ENCODE assay signal across 8 mouse cellular contexts in genomic region chr2:91082844-91083243, GRCm38 (mm10). TPM values are rescaled to one million over a fixed set of nuclear protein-coding genes. Genes with fewer than 3 reads are reported as not detected.
DNase-seq lines count a peak whose midpoint lies in the region; ATAC-seq and TF ChIP-seq lines count a peak whose summit lies in the region.

No protein-coding gene starts in this region.

- H3K4me2 ChIP-seq in limb, embryonic 12.5 days, result no peak overlapping the region

- H3K9me3 ChIP-seq in limb, embryonic 12.5 days, result no peaks in the 10 kb centered on the region

- TF ChIP-seq POLR2A in cortical plate, adult 2 months (IDR thresholded peaks at IDR 0.05; ENCODE audit: extremely low read depth, insufficient read depth, low read length), result no peak

- 0 out of 2 replicates have a peak, but pooled peaks cover 10% of the 10 kb centered on the region for H3K27me3 ChIP-seq in limb, embryonic 12.5 days

- WGBS in limb, embryonic 12.5 days, result 62% methylated on average over 11 of the region's 11 CpGs

- ATAC-seq in limb, embryonic 12.5 days (ENCODE audit: insufficient number of reproducible peaks, insufficient read depth, low FRiP score, low TSS enrichment, low read depth), result no peak

- no peak for TF ChIP-seq CTCF in cortical plate, adult 2 months (IDR thresholded peaks at IDR 0.05; ENCODE audit: extremely low read depth, insufficient read depth, low read length)

- no peaks in the 10 kb centered on the region for H3K36me3 ChIP-seq in limb, embryonic 12.5 days

- H3K27ac ChIP-seq in cortical plate, adult 2 months (ENCODE audit: insufficient read depth, low read length), result peak overlapping the region; percentile 74
- 0 out of 2 replicates have a peak overlapping the region, but pooled peaks have one; percentile 8 for H3K27ac ChIP-seq in limb, embryonic 12.5 days

- peak; percentile 59 for DNase-seq in layer of hippocampus, adult 11-12 months (ENCODE audit: low spot score)
- no peak for DNase-seq in layer of hippocampus, adult 9-10 months (ENCODE audit: low spot score)
- peak; percentile 72 for DNase-seq in naive thymus-derived CD4-positive, alpha-beta T cell, adult 2 months (ENCODE audit: low read depth)
- no peak for DNase-seq in urinary bladder, postnatal 36 days (ENCODE audit: low spot score in 2 of 2)
- no peak for DNase-seq in Muller cell, postnatal 12 days (ENCODE audit: inconsistent ontology term)
- DNase-seq in layer of hippocampus, adult 8-10 months (ENCODE audit: low spot score in 2 of 2), result no peak

- H3K9ac ChIP-seq in limb, embryonic 12.5 days (replicated peaks), result 0 out of 2 replicates have a peak overlapping the region, but pooled peaks have one; percentile 19

- H3K4me3 ChIP-seq in cortical plate, adult 2 months (ENCODE audit: insufficient read depth, low read length), result no peak overlapping the region
- no peak overlapping the region for H3K4me3 ChIP-seq in limb, embryonic 12.5 days (replicated peaks)

- H3K4me1 ChIP-seq in cortical plate, adult 2 months (ENCODE audit: control insufficient read depth, insufficient read depth, low read length), result no peaks in the 10 kb centered on the region
- peaks cover 15% of the 10 kb centered on the region for H3K4me1 ChIP-seq in limb, embryonic 12.5 days (replicated peaks)

RNA-seq across cellular contexts. Expression of gene Spi1, which starts 0.7 kb away (rescaled TPM):
- polyA plus RNA-seq in cortical plate, adult 2 months (2012; rRNA removed), result 9.3 and 10.6 TPM in 2 replicates
- polyA plus RNA-seq in limb, embryonic 12.5 days (2016; fragmentation: Nextera tagmentation; extraction: Ambion mirVana), result 2.8 and 3.3 TPM in 2 replicates
- 10 to 100 TPM in 2 of 4 experiments, 1 to 10 TPM in 2; 3.8 to 17.2 (median 9.7) TPM for total RNA-seq in layer of hippocampus, adult 8-10 months (2022)

RNA-seq across cellular contexts. Expression of gene Slc39a13, which starts 12.6 kb away (rescaled TPM):
- polyA plus RNA-seq in cortical plate, adult 2 months (2012; rRNA removed), result 51.3 and 54.7 TPM in 2 replicates
- 45.2 and 49.0 TPM in 2 replicates for polyA plus RNA-seq in limb, embryonic 12.5 days (2016; fragmentation: Nextera tagmentation; extraction: Ambion mirVana)
- total RNA-seq in layer of hippocampus, adult 8-10 months (2022), result 10 to 100 TPM; 28.7 to 40.0 (median 33.1) TPM

RNA-seq across cellular contexts. Expression of gene Psmc3, which starts 29.0 kb away (rescaled TPM):
- polyA plus RNA-seq in cortical plate, adult 2 months (2012; rRNA removed), result 202 and 205 TPM in 2 replicates
- 350 and 352 TPM in 2 replicates for polyA plus RNA-seq in limb, embryonic 12.5 days (2016; fragmentation: Nextera tagmentation; extraction: Ambion mirVana)
- 100 to 1,000 TPM; 180 to 209 (median 206) TPM for total RNA-seq in layer of hippocampus, adult 8-10 months (2022)

RNA-seq across cellular contexts. Expression of gene Mybpc3, which starts 35.1 kb away (rescaled TPM):
- polyA plus RNA-seq in cortical plate, adult 2 months (2012; rRNA removed), result 0.89 and 0.98 TPM in 2 replicates
- 0.09 and 0.12 TPM in 2 replicates for polyA plus RNA-seq in limb, embryonic 12.5 days (2016; fragmentation: Nextera tagmentation; extraction: Ambion mirVana)
- under 1 TPM; 0.09 to 0.22 (median 0.16) TPM for total RNA-seq in layer of hippocampus, adult 8-10 months (2022)

RNA-seq across cellular contexts. Expression of gene Rapsn, which starts 47.4 kb away (rescaled TPM):
- polyA plus RNA-seq in cortical plate, adult 2 months (2012; rRNA removed), result 0.61 and 1.9 TPM in 2 replicates
- polyA plus RNA-seq in limb, embryonic 12.5 days (2016; fragmentation: Nextera tagmentation; extraction: Ambion mirVana), result 8.5 and 8.7 TPM in 2 replicates
- total RNA-seq in layer of hippocampus, adult 8-10 months (2022), result under 1 TPM in 2 of 4 experiments, not detected in 2; 0.36 to 0.47 TPM

Comparison
In these comparisons a context has a peak if more than half of its experiments do, and no peak if none do; other contexts are left out.
1. DNase-seq: peak in layer of hippocampus, adult 11-12 months (single experiment) and naive thymus-derived CD4-positive, alpha-beta T cell, adult 2 months (single experiment); none in layer of hippocampus, adult 9-10 months (single experiment), urinary bladder, postnatal 36 days (0 of 2), Muller cell, postnatal 12 days (single experiment) and layer of hippocampus, adult 8-10 months (0 of 2).